Mouse (Mus musculus): ENCODE data around the gene Furin.

DNA sequence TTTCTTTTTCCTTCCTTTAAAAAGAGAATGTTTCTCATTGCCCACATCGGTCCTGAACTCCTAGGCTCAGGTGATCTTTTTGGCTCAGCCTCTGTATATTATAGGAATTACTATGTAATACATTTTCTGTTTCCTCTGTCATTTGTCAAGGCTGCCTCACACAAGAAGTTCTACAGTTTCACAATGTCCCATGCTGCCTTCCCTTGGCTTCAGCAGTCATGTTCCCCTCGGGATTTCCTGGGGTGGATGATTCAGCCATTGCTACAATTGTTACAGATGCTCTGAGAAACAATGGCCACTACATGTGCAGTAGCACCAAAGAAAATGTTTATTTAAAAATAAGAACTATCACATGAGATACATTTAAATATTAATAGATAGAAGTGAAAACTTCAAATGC lies 49.5 kb upstream of the Furin start:
- TF ChIP-seq CTCF (IDR thresholded peaks at IDR 0.05; ENCODE audit: low read depth, low read length) (no peak), TAL1 (conservative IDR thresholded peaks at IDR 0.05; ENCODE audit: low read depth, low read length) (no peak)
